Mouse (Mus musculus) c-Kit-positive CD71-positive TER-119-positive erythroid progenitor cells, embryonic 14.5 days (primary cell): ENCODE results near the gene Gm13078.

ENCODE experiments used
- DNase-seq: peaks from one replicate; pipeline ENCODE4 v3.0.0-alpha.2; 2013; ENCODE audit warnings: low spot score

Gm13078 gene

GRCm38 (mm10) chr4:143719155-143719554, at the start of gene Gm13078:
TSS of gene Gm13078 (plus strand) at chr4:143719455.
- no peak for DNase-seq

GRCm38 (mm10) chr4:143702611-143703010, 16.6 kb upstream of the Gm13078 start, which contains the start of gene Gm13089:
TSS of gene Gm13089 (minus strand) at chr4:143702711.
- no peak for DNase-seq
